ENCODE assay signal across 7 mouse cellular contexts in genomic region chr7:79847456-79848451, GRCm38 (mm10). TPM values are rescaled to one million over a fixed set of nuclear protein-coding genes. Genes with fewer than 3 reads are reported as not detected.
A peak's percentile ranks its signal among the peaks of the same experiment; 100 is the strongest.
DNase-seq lines count a peak whose midpoint lies in the region; ATAC-seq and TF ChIP-seq lines count a peak whose summit lies in the region.

No protein-coding gene starts in this region.

- H3K4me1 ChIP-seq in MEL (ENCODE audit: control insufficient read depth in 1 of 2, insufficient read depth in 2 of 2, low read length in 2 of 2) = peaks cover 0 to 16% of the 10 kb centered on the region in 2 experiments; a peak in 2 of 4 replicates
- peaks cover 41% of the 10 kb centered on the region for H3K4me1 ChIP-seq in bone marrow macrophage, adult 2 months (ENCODE audit: control insufficient read depth, insufficient read depth, low read length)
- H3K4me1 ChIP-seq in intestine, embryonic 16.5 days (ENCODE audit: control insufficient read depth, insufficient read depth, low read length) = peaks cover 7% of the 10 kb centered on the region; the same call in 1 of the 2 replicates

- no peaks in the 10 kb centered on the region; the same call in 1 of the 2 replicates for H3K79me2 ChIP-seq in MEL (ENCODE audit: control insufficient read depth, insufficient read depth, low read length, poor library complexity)
- peaks cover 52% of the 10 kb centered on the region for H3K79me2 ChIP-seq in macrophage (ENCODE audit: inconsistent target)

- H3K27ac ChIP-seq in MEL (ENCODE audit: control insufficient read depth, low read depth, low read length) (peak overlapping the region; percentile 51), macrophage (peak overlapping the region; percentile 80)
- peak overlapping the region; percentile 64 for H3K27ac ChIP-seq in bone marrow macrophage, adult 2 months (ENCODE audit: insufficient read depth, low read depth, low read length)
- H3K27ac ChIP-seq in intestine, embryonic 16.5 days (ENCODE audit: low read length) = peak overlapping the region; percentile 47

- TF ChIP-seq RAD21 in MEL (IDR thresholded peaks at IDR 0.05; ENCODE audit: low read depth, low read length) = no peak

- peak overlapping the region; percentile 64 for H3K4me2 ChIP-seq in intestine, embryonic 16.5 days (ENCODE audit: low read depth, low read length)

- H3K36me3 ChIP-seq in MEL (ENCODE audit: control insufficient read depth in 1 of 2, insufficient read depth in 2 of 2, low read length in 2 of 2) (no peaks in the 10 kb centered on the region; a peak in 1 of 4 replicates), macrophage (ENCODE audit: inconsistent target) (peaks cover 17% of the 10 kb centered on the region; the same call in 1 of the 2 replicates)
- H3K36me3 ChIP-seq in intestine, embryonic 16.5 days (ENCODE audit: control insufficient read depth, insufficient read depth, low read length) = no peaks in the 10 kb centered on the region

- H3K9me3 ChIP-seq in MEL (replicated peaks; ENCODE audit: insufficient read depth, low read length) = no peaks in the 10 kb centered on the region
- no peaks in the 10 kb centered on the region for H3K9me3 ChIP-seq in intestine, embryonic 16.5 days (ENCODE audit: control insufficient read depth, low read length)

- ATAC-seq in intestine, embryonic 16.5 days = peak; percentile 73

- DNase-seq in MEL (ENCODE audit: low read depth, low spot score) = peak; percentile 86
- DNase-seq in gastrocnemius, postnatal 25 days = peak; percentile 51
- peak; percentile 79 for DNase-seq in yolk sac, embryonic 10.5 days (ENCODE audit: low spot score)
- no peak for DNase-seq in spleen, adult 12 weeks (ENCODE audit: low spot score)

- TF ChIP-seq CTCF in MEL (IDR thresholded peaks at IDR 0.05 in 2 of 3, conservative IDR thresholded peaks at IDR 0.05 in 1 of 3; ENCODE audit: control insufficient read depth in 1 of 3, insufficient read depth in 1 of 3, low read depth in 2 of 3, low read length in 3 of 3, poor library complexity in 1 of 3, severe bottlenecking in 1 of 3) = no peak
- TF ChIP-seq CTCF in bone marrow macrophage, adult 2 months (IDR thresholded peaks at IDR 0.05; ENCODE audit: low read depth, low read length) = no peak

- H3K9ac ChIP-seq in MEL (ENCODE audit: control insufficient read depth, low read depth, low read length, poor library complexity, severe bottlenecking) = peak overlapping the region; percentile 79
- peak overlapping the region; percentile 72 for H3K9ac ChIP-seq in intestine, embryonic 16.5 days (ENCODE audit: low read depth, low read length)

- no peaks in the 10 kb centered on the region for H3K27me3 ChIP-seq in MEL (ENCODE audit: control insufficient read depth in 1 of 2, insufficient read depth in 2 of 2, low read length in 2 of 2)
- H3K27me3 ChIP-seq in intestine, embryonic 16.5 days (replicated peaks; ENCODE audit: control insufficient read depth, insufficient read depth, low read length) = no peaks in the 10 kb centered on the region

- H3K4me3 ChIP-seq in MEL (ENCODE audit: control insufficient read depth in 1 of 2, insufficient read depth in 1 of 2, low read depth in 2 of 2, low read length in 2 of 2) (peak overlapping the region; percentile 77 to 79), macrophage (ENCODE audit: inconsistent target) (peak overlapping the region; percentile 73)
- peak overlapping the region; percentile 69 for H3K4me3 ChIP-seq in bone marrow macrophage, adult 2 months (ENCODE audit: insufficient read depth, low read length)
- peak overlapping the region; percentile 55 for H3K4me3 ChIP-seq in intestine, embryonic 16.5 days (ENCODE audit: low read length)

- TF ChIP-seq EP300 in MEL (IDR thresholded peaks at IDR 0.05; ENCODE audit: low read depth in 1 of 2, low read length in 2 of 2) = no peak

- TF ChIP-seq POLR2A in MEL (IDR thresholded peaks at IDR 0.05; ENCODE audit: control insufficient read depth in 1 of 2, insufficient read depth in 1 of 2, low read depth in 1 of 2, low read length in 2 of 2, poor library complexity in 1 of 2) = peak; percentile 49 to 80; a peak in 3 of 4 replicates
- TF ChIP-seq POLR2A in bone marrow macrophage, adult 2 months (IDR thresholded peaks at IDR 0.05; ENCODE audit: borderline replicate concordance, low read depth, low read length) = no peak

- WGBS in intestine, embryonic 16.5 days = 6% methylated on average over 53 of the region's 53 CpGs
- WGBS in macrophage (ENCODE audit: missing documents) = 24% methylated on average over 48 of the region's 53 CpGs

TF ChIP-seq in MEL, 35 proteins besides CTCF, POLR2A, EP300 and RAD21 (continues in another document):
- no peak for TF ChIP-seq ZNF384 (IDR thresholded peaks at IDR 0.05; ENCODE audit: low read depth, low read length)
- no peak for TF ChIP-seq CHD1 (IDR thresholded peaks at IDR 0.05; ENCODE audit: low read depth, low read length)
- no peak for TF ChIP-seq MAX (IDR thresholded peaks at IDR 0.05; ENCODE audit: low read length)
- TF ChIP-seq TCF12 (IDR thresholded peaks at IDR 0.05; ENCODE audit: low read depth, low read length) = no peak; the same call in 1 of the 2 replicates
- TF ChIP-seq MYC (IDR thresholded peaks at IDR 0.05; ENCODE audit: low read depth, low read length) = no peak
- peak; percentile 37; the same call in 1 of the 2 replicates for TF ChIP-seq MAZ (IDR thresholded peaks at IDR 0.05; ENCODE audit: low read depth, low read length)
- 0 out of 2 replicates have a peak, but pooled peaks have one; percentile 16 for TF ChIP-seq ELF1 (IDR thresholded peaks at IDR 0.05; ENCODE audit: low read depth, low read length)
- TF ChIP-seq TBP (IDR thresholded peaks at IDR 0.05; ENCODE audit: low read depth, low read length) = 0 out of 2 replicates have a peak, but pooled peaks have one; percentile 19
- no peak for TF ChIP-seq RCOR1 (IDR thresholded peaks at IDR 0.05; ENCODE audit: low read depth, low read length)
- no peak for TF ChIP-seq MEF2A (IDR thresholded peaks at IDR 0.05; ENCODE audit: extremely low read depth, insufficient replicate concordance, low read depth, low read length, poor library complexity, severe bottlenecking)
- TF ChIP-seq NELFE (IDR thresholded peaks at IDR 0.05; ENCODE audit: low read depth, low read length) = peak; percentile 48; the same call in 1 of the 2 replicates
- no peak for TF ChIP-seq KAT2A (conservative IDR thresholded peaks at IDR 0.05; ENCODE audit: low read depth, low read length)
- TF ChIP-seq JUND (IDR thresholded peaks at IDR 0.05; ENCODE audit: low read depth, low read length) = no peak
- TF ChIP-seq MAFK (IDR thresholded peaks at IDR 0.05; ENCODE audit: borderline replicate concordance, low read depth, low read length) = no peak
- no peak for TF ChIP-seq CHD2 (IDR thresholded peaks at IDR 0.05; ENCODE audit: low read length)
- no peak for TF ChIP-seq SMC3 (IDR thresholded peaks at IDR 0.05; ENCODE audit: low read depth, low read length)
- no peak for TF ChIP-seq BHLHE40 (IDR thresholded peaks at IDR 0.05; ENCODE audit: borderline replicate concordance, low read depth, low read length)
- TF ChIP-seq POLR2AphosphoS5 (IDR thresholded peaks at IDR 0.05; ENCODE audit: borderline replicate concordance, low read depth, low read length) = no peak
- TF ChIP-seq ETS1 (IDR thresholded peaks at IDR 0.05; ENCODE audit: low read depth, low read length) = no peak; the same call in 1 of the 2 replicates
- TF ChIP-seq GATA1 (IDR thresholded peaks at IDR 0.05; ENCODE audit: low read depth, low read length) = no peak
- no peak for TF ChIP-seq UBTF (IDR thresholded peaks at IDR 0.05; ENCODE audit: borderline replicate concordance, insufficient read depth, low read depth, low read length)
- no peak for TF ChIP-seq ZMIZ1 (IDR thresholded peaks at IDR 0.05; ENCODE audit: low read depth, low read length)
- no peak for TF ChIP-seq MXI1 (IDR thresholded peaks at IDR 0.05; ENCODE audit: low read depth, low read length)

RNA-seq across cellular contexts. Expression of gene Anpep, which starts 13.1 kb away (rescaled TPM):
- total RNA-seq in MEL (2012; rRNA removed) = 7.6 and 11.2 TPM in 2 replicates
- polyA plus RNA-seq in MEL (2012; ENCODE audit: insufficient read depth in 1 of 2, insufficient read length in 2 of 2, low read depth in 1 of 2, low replicate concordance in 2 of 2, missing spikeins in 1 of 2) (10 to 100 TPM; 40.2 to 77.2 TPM), macrophage (2018) (640 to 2,077 TPM (median 1,213 TPM) in 3 replicates)
- polyA plus RNA-seq in bone marrow macrophage, adult 2 months (2012; ENCODE audit: insufficient read depth, insufficient read length, missing spikeins) = 120 and 145 TPM in 2 replicates
- total RNA-seq in gastrocnemius, postnatal 25 days (2021) = 1 to 10 TPM; 5.7 to 6.3 TPM
- polyA plus RNA-seq in intestine, embryonic 16.5 days (2015; fragmentation: Nextera tagmentation; extraction: Ambion mirVana) = 248 and 311 TPM in 2 replicates
- 100 to 1,000 TPM; 101 to 453 (median 231) TPM for total RNA-seq in macrophage (2018; cell fraction: chromatin; rRNA removed)
- total RNA-seq in macrophage (2018; cell fraction: cytosol; rRNA removed) = 1,000 to 10,000 TPM in 19 of 26 experiments, 100 to 1,000 TPM in 7; 684 to 2,171 (median 1,216) TPM
- total RNA-seq in macrophage (2018; cell fraction: nucleus; rRNA removed) = 1,000 to 10,000 TPM in 21 of 26 experiments, 100 to 1,000 TPM in 5; 406 to 2,072 (median 1,304) TPM

RNA-seq across cellular contexts. Expression of gene Mesp2, which starts 37.2 kb away (rescaled TPM):
- total RNA-seq in MEL (2012; rRNA removed) = not detected in 2 replicates
- not detected for polyA plus RNA-seq in MEL (2012; ENCODE audit: insufficient read depth in 1 of 2, insufficient read length in 2 of 2, low read depth in 1 of 2, low replicate concordance in 2 of 2, missing spikeins in 1 of 2)
- not detected in 2 replicates for polyA plus RNA-seq in bone marrow macrophage, adult 2 months (2012; ENCODE audit: insufficient read depth, insufficient read length, missing spikeins)
- not detected for total RNA-seq in gastrocnemius, postnatal 25 days (2021)
- 2.6 and 3.1 TPM in 2 replicates for polyA plus RNA-seq in intestine, embryonic 16.5 days (2015; fragmentation: Nextera tagmentation; extraction: Ambion mirVana)
- not detected for total RNA-seq in macrophage (2018; cell fraction: chromatin; rRNA removed)
- total RNA-seq in macrophage (2018; cell fraction: cytosol; rRNA removed) = under 1 TPM in 7 of 26 experiments, not detected in 19; 0.05 to 0.16 (median 0.10) TPM
- total RNA-seq in macrophage (2018; cell fraction: nucleus; rRNA removed) = not detected
- polyA plus RNA-seq in macrophage (2018) = 0.12 TPM in 1 of 3 replicates, not detected in the others

RNA-seq across cellular contexts. Expression of gene Mesp1, which starts 54.2 kb away (rescaled TPM):
- total RNA-seq in MEL (2012; rRNA removed) = not detected in 2 replicates
- polyA plus RNA-seq in MEL (2012; ENCODE audit: insufficient read depth in 1 of 2, insufficient read length in 2 of 2, low read depth in 1 of 2, low replicate concordance in 2 of 2, missing spikeins in 1 of 2) (not detected), macrophage (2018) (not detected in 3 replicates)
- polyA plus RNA-seq in bone marrow macrophage, adult 2 months (2012; ENCODE audit: insufficient read depth, insufficient read length, missing spikeins) = not detected in 2 replicates
- not detected for total RNA-seq in gastrocnemius, postnatal 25 days (2021)
- polyA plus RNA-seq in intestine, embryonic 16.5 days (2015; fragmentation: Nextera tagmentation; extraction: Ambion mirVana) = 0.28 TPM in 1 of 2 replicates, not detected in the other
- total RNA-seq in macrophage (2018; cell fraction: chromatin; rRNA removed) = not detected
- total RNA-seq in macrophage (2018; cell fraction: cytosol; rRNA removed) = not detected
- not detected for total RNA-seq in macrophage (2018; cell fraction: nucleus; rRNA removed)
